In genomic region chr6:83265653-83266052, GRCm38 (mm10) we compare ENCODE assay signal across 22 mouse cellular contexts. TPM values are rescaled to one million over a fixed set of nuclear protein-coding genes. Genes with fewer than 3 reads are reported as not detected.
DNase-seq lines count a peak whose midpoint lies in the region; ATAC-seq and TF ChIP-seq lines count a peak whose summit lies in the region.
"Had no signal": no experiment of that assay in that cellular context is flagged by ENCODE, and none has a peak within 500 bp of the region (broad histone marks: within the 10 kb centered on the region; RNA-seq: fewer than 3 reads in every experiment).

No protein-coding gene starts in this region.

- no peak for TF ChIP-seq EP300 in heart, adult 2 months (IDR thresholded peaks at IDR 0.05; ENCODE audit: insufficient read depth, low read depth, low read length)

- no peak for ATAC-seq in midbrain, postnatal 0 days (ENCODE audit: low FRiP score)
- no peak for ATAC-seq in midbrain, embryonic 15.5 days (replicated peaks)
- ATAC-seq in CD4-positive, CD25-positive, alpha-beta regulatory T cell, adult 4 months, result no peak
- ATAC-seq: forebrain, embryonic 14.5 days; forebrain, embryonic 16.5 days had no signal

- no peak overlapping the region for H3K4me2 ChIP-seq in midbrain, postnatal 0 days (ENCODE audit: low read depth, low read length, poor library complexity, severe bottlenecking)
- no peak overlapping the region for H3K4me2 ChIP-seq in midbrain, embryonic 15.5 days
- H3K4me2 ChIP-seq: embryonic facial prominence, embryonic 13.5 days; forebrain, embryonic 12.5 days had no signal

- no peaks in the 10 kb centered on the region for H3K9me3 ChIP-seq in midbrain, postnatal 0 days (ENCODE audit: low read length)
- no peaks in the 10 kb centered on the region for H3K9me3 ChIP-seq in midbrain, embryonic 15.5 days
- H3K9me3 ChIP-seq: embryonic facial prominence, embryonic 13.5 days; forebrain, embryonic 10.5 days; forebrain, embryonic 12.5 days; G1E had no signal

- H3K9ac ChIP-seq in heart, adult 2 months (ENCODE audit: low read depth, low read length), result no peak overlapping the region
- no peak overlapping the region for H3K9ac ChIP-seq in midbrain, postnatal 0 days (replicated peaks; ENCODE audit: low read length, poor library complexity, severe bottlenecking)
- H3K9ac ChIP-seq in midbrain, embryonic 15.5 days, result no peak overlapping the region
- H3K9ac ChIP-seq: embryonic facial prominence, embryonic 13.5 days; forebrain, embryonic 12.5 days had no signal

- H3K27me3 ChIP-seq in heart, adult 2 months (ENCODE audit: control insufficient read depth, insufficient read depth, low read length), result no peaks in the 10 kb centered on the region
- H3K27me3 ChIP-seq in midbrain, postnatal 0 days (ENCODE audit: insufficient read depth, low read length), result no peaks in the 10 kb centered on the region
- H3K27me3 ChIP-seq in midbrain, embryonic 15.5 days (replicated peaks), result no peaks in the 10 kb centered on the region
- H3K27me3 ChIP-seq: embryonic facial prominence, embryonic 13.5 days had no signal

- no peak overlapping the region for H3K27ac ChIP-seq in heart, adult 2 months
- H3K27ac ChIP-seq in midbrain, postnatal 0 days (ENCODE audit: low read depth, low read length), result no peak overlapping the region
- H3K27ac ChIP-seq in midbrain, embryonic 15.5 days, result no peak overlapping the region
- H3K27ac ChIP-seq: embryonic facial prominence, embryonic 13.5 days; forebrain, embryonic 10.5 days; forebrain, embryonic 12.5 days had no signal

- DNase-seq in heart, adult 11 months, result peak; percentile 60
- DNase-seq in heart, adult 2 months, result no peak
- DNase-seq in midbrain, postnatal 0 days (ENCODE audit: low spot score), result peak; percentile 24
- peak; percentile 34 for DNase-seq in brain, embryonic 14.5 days (ENCODE audit: low read depth)
- DNase-seq in retina, postnatal 1 day, result peak; percentile 90
- DNase-seq in ovary, adult 18-20 months (ENCODE audit: low spot score), result no peak
- DNase-seq: adrenal gland, adult 2 months; adrenal gland, postnatal 10 days; adrenal gland, postnatal 25 days; cerebellum, adult 11-12 months; cerebellum, adult 2 months; cerebellum, adult 9-10 months; cerebellum, postnatal 25 days had no signal

- H3K36me3 ChIP-seq in heart, adult 2 months (ENCODE audit: control insufficient read depth, insufficient read depth, low read length), result no peaks in the 10 kb centered on the region
- H3K36me3 ChIP-seq in midbrain, postnatal 0 days (ENCODE audit: insufficient read depth, low read length), result no peaks in the 10 kb centered on the region
- H3K36me3 ChIP-seq in midbrain, embryonic 15.5 days (replicated peaks), result no peaks in the 10 kb centered on the region
- H3K36me3 ChIP-seq: embryonic facial prominence, embryonic 13.5 days; forebrain, embryonic 10.5 days; forebrain, embryonic 12.5 days; G1E had no signal

- no peak overlapping the region for H3K4me3 ChIP-seq in heart, adult 2 months
- no peak overlapping the region for H3K4me3 ChIP-seq in midbrain, postnatal 0 days (ENCODE audit: low read depth, low read length)
- no peak overlapping the region for H3K4me3 ChIP-seq in midbrain, embryonic 15.5 days
- H3K4me3 ChIP-seq: embryonic facial prominence, embryonic 13.5 days; erythroblast, embryonic 14.5 days; forebrain, embryonic 10.5 days; forebrain, embryonic 12.5 days had no signal

- intact Hi-C loops in heart, adult 2 months (cut with DNase I), result loop anchor here (2.0 to 10.0 kb wide), 3 partner anchors 51 to 268 kb away; partner anchors contain the start of genes Ccdc142, Gm42688 and Mrpl53

- peaks cover 2% of the 10 kb centered on the region for H3K4me1 ChIP-seq in heart, adult 2 months (ENCODE audit: control insufficient read depth, insufficient read depth, low read length)
- H3K4me1 ChIP-seq in midbrain, postnatal 0 days (ENCODE audit: insufficient read depth, low read length), result 0 out of 2 replicates have a peak, but pooled peaks cover 3% of the 10 kb centered on the region
- H3K4me1 ChIP-seq in midbrain, embryonic 15.5 days, result peaks cover 14% of the 10 kb centered on the region

- 78% methylated on average over 4 of the region's 4 CpGs for WGBS in heart, adult 2 months
- 62% methylated on average over 4 of the region's 4 CpGs for WGBS in midbrain, postnatal 0 days
- 63% methylated on average over 4 of the region's 4 CpGs for WGBS in midbrain, embryonic 15.5 days

- H3K79me2 ChIP-seq in heart, adult 2 months (replicated peaks; ENCODE audit: control insufficient read depth, insufficient read depth, low read length), result no peaks in the 10 kb centered on the region

- TF ChIP-seq POLR2A in heart, adult 2 months (IDR thresholded peaks at IDR 0.05; ENCODE audit: insufficient read depth, low read depth, low read length), result no peak
- TF ChIP-seq POLR2A in brain, embryonic 14.5 days (IDR thresholded peaks at IDR 0.05; ENCODE audit: borderline replicate concordance, extremely low read depth, insufficient read depth, insufficient read length, poor library complexity, severe bottlenecking), result no peak

- no peak for TF ChIP-seq CTCF in heart, adult 2 months (IDR thresholded peaks at IDR 0.05)
- no peak for TF ChIP-seq CTCF in midbrain, postnatal 0 days (IDR thresholded peaks at IDR 0.05)
- TF ChIP-seq CTCF in brain, embryonic 14.5 days (IDR thresholded peaks at IDR 0.05; ENCODE audit: borderline replicate concordance, extremely low read depth, insufficient read depth, insufficient read length), result no peak

RNA-seq across cellular contexts. Expression of gene Slc4a5, which starts 46.0 kb away (rescaled TPM):
- not detected for total RNA-seq in heart, adult 2 months (2021)
- polyA plus RNA-seq in heart, adult 2 months (2012; rRNA removed), result 0.61 TPM in 1 of 2 replicates, not detected in the other
- 0.57 and 3.3 TPM in 2 replicates for total RNA-seq in midbrain, postnatal 0 days (2014; rRNA removed)
- 0.16 and 0.25 TPM in 2 replicates for polyA plus RNA-seq in midbrain, postnatal 0 days (2015; fragmentation: Nextera tagmentation; extraction: Ambion mirVana)
- 0.37 and 0.41 TPM in 2 replicates for polyA plus RNA-seq in midbrain, embryonic 15.5 days (2015; fragmentation: Nextera tagmentation; extraction: Ambion mirVana)
- 2.1 and 7.0 TPM in 2 replicates for polyA plus RNA-seq in brain, embryonic 14.5 days (2012; rRNA removed)
- 1 to 10 TPM in 1 of 2 experiments, under 1 TPM in 1; 0.75 to 1.1 TPM for polyA plus RNA-seq in CD4-positive, CD25-positive, alpha-beta regulatory T cell, adult 4 months (2017; shearing (Covaris generic))
- total RNA-seq: adrenal gland, adult 2 months had no signal
- polyA plus RNA-seq: G1E had no signal

Comparison
In these comparisons a context has a peak if more than half of its experiments do, and no peak if none do; other contexts are left out.
1. DNase-seq: peak in heart, adult 11 months (single experiment), midbrain, postnatal 0 days (single experiment), brain, embryonic 14.5 days (single experiment) and retina, postnatal 1 day (single experiment); none in heart, adult 2 months (0 of 2) and ovary, adult 18-20 months (single experiment).